Mouse (Mus musculus) liver, postnatal 0 days (tissue): ENCODE data around the gene Sgms1. TPM values are rescaled to one million over a fixed set of nuclear protein-coding genes. Genes with fewer than 3 reads are reported as not detected.

Experiments used
- ATAC-seq: fragments of 200-750 bp; cut with Nextera tagmentation; 2 replicates; pipeline ENCODE4 v1.8.0; 2017; ENCODE audit warnings: mild to moderate bottlenecking, moderate library complexity
- DNase-seq: peaks from one replicate; pipeline ENCODE4 v3.0.0-alpha.2; 2016
- H3K27ac ChIP-seq: fragments of 300-500 bp; sonication (generic); 2 replicates; pipeline ENCODE4 v1.5.1; 2014; ENCODE audit warnings: antibody characterized with exemption, moderate library complexity, mild to moderate bottlenecking, low read depth
- H3K27me3 ChIP-seq: fragments of 300-500 bp; sonication (generic); 2 replicates; pipeline ENCODE4 v1.6.1; 2014; ENCODE audit warnings: low read length, control low read depth, mixed read lengths; ENCODE audit not compliant: insufficient read depth
- H3K36me3 ChIP-seq: fragments of 300-500 bp; sonication (generic); replicated peaks from 2 replicates; pipeline ENCODE4 v1.6.1; 2014; ENCODE audit warnings: mild to moderate bottlenecking, control low read depth, low read length, moderate library complexity, mixed read lengths; ENCODE audit not compliant: insufficient read depth
- H3K4me1 ChIP-seq: fragments of 300-500 bp; sonication (generic); 2 replicates; pipeline ENCODE4 v1.6.1; 2014; ENCODE audit warnings: antibody characterized with exemption, mild to moderate bottlenecking, control low read depth; ENCODE audit not compliant: insufficient read depth
- H3K4me2 ChIP-seq: fragments of 300-500 bp; sonication (generic); 2 replicates; pipeline ENCODE4 v1.6.1; 2014; ENCODE audit warnings: low read depth, mild to moderate bottlenecking, low read length, moderate library complexity, mixed read lengths
- H3K4me3 ChIP-seq: fragments of 300-500 bp; sonication (generic); 2 replicates; pipeline ENCODE4 v1.5.1; 2014; ENCODE audit warnings: low read depth, low read length
- H3K9ac ChIP-seq: fragments of 300-500 bp; sonication (generic); replicated peaks from 2 replicates; pipeline ENCODE4 v1.6.1; 2014; ENCODE audit warnings: mild to moderate bottlenecking, moderate library complexity
- H3K9me3 ChIP-seq: fragments of 300-500 bp; sonication (generic); 2 replicates; pipeline ENCODE4 v1.6.1; 2016; ENCODE audit warnings: mild to moderate bottlenecking, control low read depth, low read length, mixed read lengths
- CTCF ChIP-seq: sonication (generic); IDR thresholded peaks from 2 replicates; pipeline ENCODE4 v1.5.1; 2016; ENCODE audit warnings: antibody characterized with exemption, low read depth
- EP300 ChIP-seq: IDR thresholded peaks from 2 replicates; pipeline ENCODE4 v1.6.1; 2016; ENCODE audit warnings: antibody characterized with exemption, low read depth, mild to moderate bottlenecking
- WGBS: fragments of 180-500 bp; shearing (Covaris S2); extraction: QIAGEN DNeasy Blood & Tissue Kit; methylation state at CpG from one replicate; pipeline ENCODE4 v1.1.7; 2014; ENCODE audit not compliant: insufficient replicate concordance; 5-methylcytosine and 5-hydroxymethylcytosine counted together
- polyA plus RNA-seq: library from polyadenylated mRNA; unstranded; fragments of >200 nt; fragmentation: Nextera tagmentation; extraction: Ambion mirVana; gene quantifications from 2 replicates; pipeline ENCODE4 v1.2.1, GENCODE M21; 2015

The Sgms1 gene
- polyA plus RNA-seq, 1 experiment from 2014 or later = 16.0 TPM

DNA sequence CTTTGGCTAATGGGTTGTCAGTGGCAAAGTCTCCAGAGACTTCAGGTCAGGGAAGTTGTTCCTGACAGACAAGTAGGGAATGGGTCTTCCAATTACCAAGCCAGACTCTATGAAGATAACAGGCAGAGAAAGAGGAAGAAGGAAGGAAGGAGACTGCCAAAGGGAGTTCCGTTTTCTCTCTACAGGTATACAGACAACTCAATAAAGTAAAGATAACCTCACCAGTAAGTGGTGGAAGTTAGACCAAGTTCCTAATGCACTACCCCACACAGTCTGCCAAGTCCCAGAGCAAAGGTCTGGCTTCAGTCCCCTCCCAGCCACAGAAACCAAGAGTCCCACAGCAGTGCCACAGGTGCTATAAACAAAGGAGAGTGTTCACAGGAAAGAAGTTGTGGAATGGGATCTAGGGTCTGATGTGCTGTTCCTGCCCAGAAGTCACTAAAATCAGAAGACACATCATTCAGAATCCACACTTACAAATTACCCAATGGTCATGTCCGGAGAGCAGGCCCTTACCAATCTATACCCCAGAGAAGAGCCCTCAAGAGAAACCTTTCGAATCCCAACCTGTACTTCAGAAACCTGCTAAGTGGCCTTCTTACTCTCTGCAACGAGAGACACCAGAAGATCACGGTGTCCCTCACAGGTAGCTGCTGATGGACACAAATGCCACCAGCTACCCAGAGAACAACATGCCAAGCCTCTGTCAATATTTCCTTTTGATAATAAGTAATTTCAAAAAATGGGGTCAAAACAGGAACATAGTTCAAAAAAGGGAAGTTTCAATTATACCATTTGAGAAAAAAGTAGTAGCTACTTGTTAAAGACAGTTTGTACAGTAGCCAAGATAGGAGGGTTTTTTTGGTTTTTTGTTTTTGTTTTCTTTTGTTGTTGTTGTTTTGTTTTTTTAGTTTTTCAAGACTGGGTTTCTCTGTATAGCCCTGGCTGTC lies 140.1 kb downstream of the Sgms1 start:
- WGBS = 56% methylated on average over 5 of the region's 5 CpGs
- H3K27ac ChIP-seq = peak overlapping the region; percentile 46

DNA sequence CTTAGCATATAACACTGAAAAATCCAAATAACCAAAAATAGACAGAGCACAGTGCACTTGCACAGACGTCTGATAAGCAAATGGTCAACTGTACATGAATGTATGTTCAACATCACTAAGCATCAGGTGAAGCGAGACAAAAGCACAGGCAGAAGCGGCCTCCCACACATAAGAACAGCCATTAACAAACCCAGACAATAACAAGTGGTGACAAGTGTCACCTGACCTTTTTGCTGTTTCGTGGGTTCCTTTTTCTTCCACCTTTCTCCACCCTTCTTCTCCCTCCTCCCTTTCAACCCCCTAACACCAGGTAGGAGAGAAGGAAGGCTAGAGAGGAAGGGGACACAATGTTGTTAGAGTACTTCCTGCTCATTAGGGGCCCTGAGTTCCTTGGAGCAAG lies 144.6 kb downstream of the Sgms1 start:
- ATAC-seq (no peak), DNase-seq (no peak)
- Histone ChIP-seq H3K4me3 (no peak overlapping the region), H3K36me3 (0 out of 2 replicates have a peak, but pooled peaks cover 2% of the 10 kb centered on the region), H3K27me3 (no peaks in the 10 kb centered on the region), H3K9ac (no peak overlapping the region), H3K27ac (peak overlapping the region; percentile 36; the same call in 1 of the 2 replicates), H3K4me2 (no peak overlapping the region), H3K9me3 (no peaks in the 10 kb centered on the region), H3K4me1 (peaks cover 36% of the 10 kb centered on the region)
- 46% methylated on average over 4 of the region's 4 CpGs for WGBS
- TF ChIP-seq EP300 = no peak
- no peak for TF ChIP-seq CTCF

More for the DNA sequence above, 140.1 kb downstream of the Sgms1 start:
- H3K9me3 ChIP-seq = no peaks in the 10 kb centered on the region
- TF ChIP-seq CTCF (no peak), EP300 (no peak)
- H3K36me3 ChIP-seq = no peaks in the 10 kb centered on the region
- DNase-seq = no peak
- 0 out of 2 replicates have a peak overlapping the region, but pooled peaks have one; percentile 0 for H3K4me2 ChIP-seq
- ATAC-seq = peak; percentile 31; the same call in 1 of the 2 replicates
- peaks cover 36% of the 10 kb centered on the region for H3K4me1 ChIP-seq
- H3K27me3 ChIP-seq = no peaks in the 10 kb centered on the region
- no peak overlapping the region for H3K4me3 ChIP-seq
- no peak overlapping the region for H3K9ac ChIP-seq

DNA sequence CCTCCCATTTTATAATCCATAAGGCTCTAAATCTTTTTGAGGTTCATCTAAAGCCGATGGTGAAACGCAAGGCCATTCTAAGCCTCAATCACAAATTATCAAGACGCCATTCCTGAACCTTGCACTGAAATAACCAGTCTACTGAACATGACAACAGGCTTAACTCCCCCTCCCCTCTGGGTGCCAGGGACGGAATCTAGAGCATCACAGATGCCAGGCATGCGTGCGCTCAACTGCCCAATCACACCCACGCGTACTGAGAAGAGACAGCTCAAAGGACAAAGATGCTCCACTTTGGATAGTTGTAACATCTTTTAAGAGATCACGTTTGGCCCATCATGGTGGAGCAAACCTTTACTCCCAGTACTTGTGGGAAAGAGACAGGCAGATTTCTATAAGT lies 146.3 kb downstream of the Sgms1 start:
- Histone ChIP-seq H3K36me3 (0 out of 2 replicates have a peak, but pooled peaks cover 2% of the 10 kb centered on the region), H3K27me3 (no peaks in the 10 kb centered on the region), H3K4me3 (no peak overlapping the region), H3K9ac (no peak overlapping the region), H3K4me2 (no peak overlapping the region), H3K9me3 (no peaks in the 10 kb centered on the region), H3K27ac (no peak overlapping the region), H3K4me1 (peaks cover 37% of the 10 kb centered on the region)
- ATAC-seq (no peak), DNase-seq (no peak)
- 93% methylated on average over 9 of the region's 9 CpGs for WGBS
- TF ChIP-seq CTCF (no peak), EP300 (no peak)

DNA sequence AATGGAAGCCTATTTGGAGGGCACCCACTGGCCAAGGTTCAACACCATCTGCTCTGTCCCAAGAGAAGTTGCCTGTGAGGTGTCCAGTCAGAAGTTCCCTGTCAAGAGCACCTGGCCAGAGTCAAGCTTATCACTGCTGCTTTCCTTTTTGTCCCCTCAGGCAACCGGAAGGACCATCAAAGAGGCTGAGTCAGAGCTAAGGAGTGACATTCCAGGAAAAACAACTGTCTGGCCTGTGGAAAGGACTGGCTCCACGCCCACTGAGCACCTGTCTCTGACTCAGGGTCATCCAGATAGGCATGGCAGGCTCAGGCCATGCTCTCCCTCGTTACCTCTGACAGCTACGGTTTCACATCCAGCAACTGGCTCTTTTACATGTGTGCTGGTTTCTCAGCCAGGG lies 147.4 kb downstream of the Sgms1 start:
- 74% methylated on average over 4 of the region's 4 CpGs for WGBS

DNA sequence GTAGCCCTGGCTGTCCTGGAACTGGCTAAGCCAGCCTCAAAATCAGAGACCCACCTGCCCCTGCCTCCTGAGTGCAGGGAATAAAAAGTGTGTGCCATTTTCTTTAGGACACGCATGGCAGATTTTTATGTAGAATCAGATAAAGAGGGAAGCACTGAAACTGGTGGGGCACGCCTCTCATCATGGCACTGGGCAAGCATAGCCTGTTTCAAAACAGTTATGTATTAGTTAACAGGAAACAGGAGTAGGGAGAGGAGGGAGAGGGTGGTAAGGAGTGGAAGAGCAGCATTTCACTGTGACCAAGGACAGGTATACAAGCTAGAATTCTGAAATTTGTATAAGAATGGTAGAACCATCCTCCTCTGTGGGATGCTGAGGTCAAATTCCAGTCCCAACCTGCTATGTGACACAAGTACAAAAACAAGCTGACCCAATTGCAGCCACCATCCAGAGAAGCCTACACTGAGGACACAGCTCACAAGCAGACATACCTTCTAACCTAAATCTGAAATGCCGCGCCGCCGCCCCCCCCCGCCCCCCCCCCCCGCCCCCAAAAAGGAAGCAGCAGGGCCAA lies 149.0 kb downstream of the Sgms1 start:
- peak overlapping the region; percentile 76 for H3K4me2 ChIP-seq
- peak; percentile 27 for ATAC-seq
- 0 out of 2 replicates have a peak, but pooled peaks cover 6% of the 10 kb centered on the region for H3K36me3 ChIP-seq
- peak overlapping the region; percentile 97 for H3K27ac ChIP-seq
- 0 out of 2 replicates have a peak overlapping the region, but pooled peaks have one; percentile 22 for H3K9ac ChIP-seq
- 22% methylated on average over 8 of the region's 8 CpGs for WGBS
- TF ChIP-seq CTCF = no peak
- TF ChIP-seq EP300 = no peak
- no peak for DNase-seq
- no peaks in the 10 kb centered on the region for H3K9me3 ChIP-seq
- peaks cover 42% of the 10 kb centered on the region for H3K4me1 ChIP-seq
- H3K27me3 ChIP-seq = no peaks in the 10 kb centered on the region
- H3K4me3 ChIP-seq = no peak overlapping the region

More for the DNA sequence above, 147.4 kb downstream of the Sgms1 start:
- no peak overlapping the region for H3K9ac ChIP-seq
- H3K4me2 ChIP-seq = no peak overlapping the region
- no peaks in the 10 kb centered on the region for H3K9me3 ChIP-seq
- 0 out of 2 replicates have a peak overlapping the region, but pooled peaks have one; percentile 13 for H3K27ac ChIP-seq
- no peaks in the 10 kb centered on the region for H3K27me3 ChIP-seq
- TF ChIP-seq EP300 (no peak), CTCF (no peak)
- H3K4me3 ChIP-seq = no peak overlapping the region
- no peak for ATAC-seq
- H3K36me3 ChIP-seq = 0 out of 2 replicates have a peak, but pooled peaks cover 4% of the 10 kb centered on the region
- DNase-seq = no peak
- peaks cover 40% of the 10 kb centered on the region for H3K4me1 ChIP-seq

DNA sequence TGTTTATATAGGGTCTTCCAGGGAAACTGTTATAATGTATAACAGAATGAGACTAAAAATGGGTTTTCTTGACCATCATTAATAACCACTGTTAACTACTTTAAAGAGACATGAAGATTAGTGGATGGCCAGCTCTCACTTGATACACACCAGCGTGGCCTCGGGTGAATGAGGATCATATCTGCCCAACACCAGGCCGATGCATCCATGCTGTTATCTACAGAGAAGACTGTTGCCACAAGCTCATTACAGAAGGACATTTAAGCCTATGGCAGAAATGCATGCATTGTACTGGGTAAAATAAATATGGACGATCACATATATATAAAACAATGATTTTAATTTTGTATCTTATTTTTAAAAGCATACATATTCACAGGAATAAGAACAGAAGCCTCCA lies 149.6 kb downstream of the Sgms1 start:
- peak overlapping the region; percentile 76 for H3K4me2 ChIP-seq
- no peak overlapping the region for H3K4me3 ChIP-seq
- H3K27me3 ChIP-seq = no peaks in the 10 kb centered on the region
- no peaks in the 10 kb centered on the region for H3K9me3 ChIP-seq
- ATAC-seq (peak; percentile 73), DNase-seq (peak; percentile 50)
- WGBS = 38% methylated on average over 4 of the region's 4 CpGs
- H3K27ac ChIP-seq = peak overlapping the region; percentile 97
- TF ChIP-seq CTCF = no peak
- TF ChIP-seq EP300 = peak; percentile 91
- 0 out of 2 replicates have a peak overlapping the region, but pooled peaks have one; percentile 36 for H3K9ac ChIP-seq
- peaks cover 45% of the 10 kb centered on the region for H3K4me1 ChIP-seq
- H3K36me3 ChIP-seq = 0 out of 2 replicates have a peak, but pooled peaks cover 6% of the 10 kb centered on the region
